Mouse (Mus musculus): ENCODE measurements around the gene Igf2bp2.

DNA sequence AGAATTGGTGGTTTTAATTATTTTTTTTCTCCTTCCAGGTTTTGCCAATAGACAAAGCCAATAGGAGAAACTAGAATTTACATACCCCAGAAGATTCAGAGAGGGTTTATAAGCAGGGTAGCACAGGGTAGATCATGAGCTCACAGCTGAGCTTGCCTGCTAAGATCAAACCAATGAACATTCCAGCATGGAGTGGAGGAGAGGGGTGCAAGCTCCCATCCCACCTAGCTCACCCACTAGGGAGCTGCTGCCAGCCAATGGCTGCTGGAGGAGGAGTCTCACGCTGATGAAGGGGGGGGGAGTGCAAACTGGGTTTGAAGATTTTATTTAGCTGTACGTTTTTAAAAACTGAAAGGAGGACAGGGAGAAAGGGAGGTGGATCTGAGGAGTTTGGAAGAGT lies 14.0 kb downstream of the Igf2bp2 start:
- TF ChIP-seq CTCF (IDR thresholded peaks at IDR 0.05; ENCODE audit: low read depth, low read length) (no peak), POLR2A (IDR thresholded peaks at IDR 0.05; ENCODE audit: insufficient read depth, low read length) (no peak)

Measured in ES-Bruce4 (cell line).